Mouse (Mus musculus) common myeloid progenitor, adult 5-6 weeks (primary cell): Measurements from ENCODE around the gene Aspscr1. TPM values are rescaled to one million over a fixed set of nuclear protein-coding genes. Genes with fewer than 3 reads are reported as not detected.

ENCODE experiments used
- ATAC-seq: replicated peaks from 2 replicates; pipeline ENCODE4 v1.8.0; 2016; ENCODE audit warnings: low read depth, mild to moderate bottlenecking, moderate TSS enrichment, inconsistent platforms; ENCODE audit not compliant: poor library complexity, severe bottlenecking
- total RNA-seq: library from RNA; stranded (forward); fragments of 200-1000, 187-1606 nt; gene quantifications from 2 replicates; pipeline ENCODE4 v1.2.3, GENCODE M21; 2017

Gene Aspscr1
- total RNA-seq, 1 experiment from 2014 or later = 31.8 TPM

- ATAC-seq = no peak
Observed at GRCm38 (mm10) chr11:120676951-120677350, 4.2 kb downstream of the Aspscr1 start.

DNA sequence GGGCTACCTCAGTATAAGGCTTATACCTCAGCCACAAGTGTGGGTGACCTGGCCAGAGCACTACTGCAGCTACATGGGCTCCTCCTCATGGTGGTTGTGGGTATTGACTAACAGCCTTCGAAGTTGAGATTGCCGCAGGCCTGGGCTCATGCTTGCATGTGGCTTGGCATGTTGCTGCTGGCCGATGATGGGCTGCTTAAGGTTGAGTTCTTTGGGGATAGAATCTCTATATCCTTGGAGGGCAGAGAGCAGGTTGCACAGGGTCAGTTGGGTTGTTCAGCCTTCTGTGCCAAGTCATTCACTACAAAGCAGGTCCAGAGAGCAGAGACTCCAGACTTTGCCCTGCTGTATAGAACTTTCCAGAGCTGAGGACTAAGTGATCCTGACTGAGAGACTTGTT lies 7.1 kb downstream of the Aspscr1 start:
- ATAC-seq = peak; percentile 75

DNA sequence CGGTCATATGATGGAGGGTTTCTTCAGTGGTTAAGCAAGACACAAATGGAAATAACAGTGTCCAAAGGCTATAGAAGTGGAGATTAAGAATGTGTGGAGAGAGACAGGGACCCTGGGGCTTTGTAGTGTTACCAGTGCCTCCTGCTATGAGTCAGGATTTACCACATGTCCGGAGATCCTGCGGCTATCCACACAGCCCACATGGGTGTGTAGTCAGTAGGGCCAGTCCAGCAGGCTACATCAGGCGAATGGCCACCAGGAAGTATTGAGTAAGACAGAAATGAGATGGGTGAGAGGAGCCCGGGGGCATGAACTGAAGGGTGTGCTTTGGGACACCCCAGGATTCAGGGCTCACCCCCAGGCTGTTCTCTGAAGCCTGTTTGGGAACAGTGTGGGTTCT lies 9.9 kb downstream of the Aspscr1 start:
- ATAC-seq = no peak

- no peak for ATAC-seq
Observed at GRCm38 (mm10) chr11:120683536-120683935, 10.8 kb downstream of the Aspscr1 start.

GRCm38 (mm10) chr11:120684086-120684485 lies 11.3 kb downstream of the Aspscr1 start:
- ATAC-seq = no peak

DNA sequence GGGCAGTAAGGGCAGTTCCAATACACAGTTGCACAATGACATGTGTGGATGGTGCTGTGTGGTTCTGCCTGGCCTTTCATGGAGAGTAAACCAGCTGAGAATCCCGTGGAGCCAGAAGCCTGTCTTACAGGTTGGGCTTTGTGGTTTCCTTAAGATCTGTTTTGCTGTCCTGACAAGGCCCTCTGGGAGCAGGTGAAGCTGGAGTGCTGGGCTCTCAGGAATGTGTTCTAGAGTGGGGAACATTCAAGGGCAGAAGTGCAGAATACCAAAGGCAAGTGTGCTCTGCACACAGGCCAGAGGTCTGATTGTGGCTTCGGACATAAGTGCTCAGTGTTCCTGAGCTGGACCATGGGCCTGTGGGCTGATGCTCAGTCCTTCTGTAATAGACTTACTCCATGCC lies 11.9 kb downstream of the Aspscr1 start:
- ATAC-seq = no peak

- ATAC-seq = no peak
Observed at GRCm38 (mm10) chr11:120686650-120687272, 14.0 kb downstream of the Aspscr1 start.

DNA sequence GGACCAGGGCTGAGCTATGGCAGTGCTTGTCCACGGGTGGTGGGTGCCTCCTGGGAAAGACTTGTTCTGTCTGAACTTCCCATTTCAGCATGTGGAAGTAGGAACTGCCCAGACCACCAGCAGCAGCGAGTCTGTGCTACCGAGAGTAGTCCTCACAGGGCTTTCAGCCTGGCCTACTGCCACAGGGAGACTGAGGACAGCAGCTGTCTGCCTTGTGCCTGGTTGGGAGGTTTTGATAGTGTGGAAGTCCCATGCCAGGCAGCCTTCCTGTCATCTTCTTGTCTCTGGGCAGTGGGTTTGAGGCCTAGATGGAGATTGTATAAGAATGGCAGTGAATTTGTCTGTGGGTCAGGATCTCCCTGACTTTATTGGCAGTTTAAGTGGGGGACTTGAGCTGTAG lies 16.6 kb downstream of the Aspscr1 start:
- no peak for ATAC-seq

DNA sequence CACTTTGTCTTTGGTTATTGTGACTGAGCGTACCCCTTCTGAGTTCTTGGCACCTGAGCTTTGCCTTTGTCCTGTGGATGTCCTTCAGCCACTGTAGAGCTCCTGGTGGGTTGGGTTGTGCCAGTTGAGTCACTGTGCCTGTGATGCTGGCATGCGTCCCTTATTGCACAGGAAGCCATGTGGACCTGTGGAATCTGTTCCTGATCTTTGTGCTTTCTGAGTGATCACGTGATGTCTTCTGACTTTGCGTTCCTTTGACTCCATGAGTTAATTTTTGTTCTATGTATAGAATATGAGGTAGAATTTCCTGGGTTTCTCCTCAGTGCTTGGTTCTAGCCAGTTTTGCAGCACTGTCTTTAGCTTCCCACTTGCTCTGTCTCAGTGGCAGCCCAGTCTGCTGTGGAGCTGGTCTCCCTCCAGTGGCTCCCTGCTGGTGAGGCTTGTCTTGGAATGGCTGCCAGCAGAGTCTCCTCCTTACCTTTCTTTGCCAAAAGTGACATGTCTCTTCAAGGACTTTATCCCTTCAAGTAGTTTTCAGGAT lies 19.8 kb downstream of the Aspscr1 start:
- ATAC-seq = no peak

DNA sequence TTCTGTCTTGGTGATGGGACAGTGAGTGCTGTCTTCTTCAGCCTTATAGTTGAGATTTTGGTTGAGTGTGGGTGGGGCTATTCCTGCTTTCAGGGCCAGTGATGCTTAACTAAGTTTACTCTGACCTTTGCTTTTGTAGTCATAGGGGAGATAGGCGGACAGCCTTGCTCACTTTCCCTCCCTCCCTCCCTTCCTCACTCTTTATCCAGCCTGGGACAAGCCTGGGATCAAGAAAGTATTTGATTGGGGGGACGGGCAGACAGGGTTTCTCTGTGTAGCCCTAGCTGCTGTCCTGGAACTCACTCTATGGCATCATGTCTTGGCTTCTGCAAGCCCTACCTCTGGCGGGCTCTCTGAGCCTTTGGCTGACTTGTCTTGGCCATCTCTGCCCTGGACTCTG lies 20.7 kb downstream of the Aspscr1 start:
- no peak for ATAC-seq

DNA sequence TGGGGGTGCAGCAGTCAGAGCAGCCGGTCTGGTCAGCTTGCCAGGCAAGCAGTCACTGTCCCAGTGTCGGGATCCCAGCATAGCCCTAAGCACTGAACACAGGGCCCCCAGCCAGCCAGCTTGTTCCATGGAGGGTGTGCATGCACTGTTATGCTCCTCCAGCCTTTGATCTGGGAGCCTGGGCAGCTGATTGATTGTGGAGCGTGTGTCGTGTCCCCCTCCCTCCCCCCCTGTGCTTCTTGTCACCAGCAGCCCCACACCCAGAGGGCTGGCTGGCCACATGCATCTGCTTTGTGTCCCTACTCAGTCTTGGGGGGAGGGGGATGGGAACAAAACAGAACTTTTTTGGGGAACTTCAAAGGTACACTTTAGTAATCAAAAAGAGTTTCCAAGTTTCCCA lies 22.4 kb downstream of the Aspscr1 start:
- no peak for ATAC-seq

GRCm38 (mm10) chr11:120695641-120696040 lies 22.9 kb downstream of the Aspscr1 start:
- ATAC-seq = no peak

DNA sequence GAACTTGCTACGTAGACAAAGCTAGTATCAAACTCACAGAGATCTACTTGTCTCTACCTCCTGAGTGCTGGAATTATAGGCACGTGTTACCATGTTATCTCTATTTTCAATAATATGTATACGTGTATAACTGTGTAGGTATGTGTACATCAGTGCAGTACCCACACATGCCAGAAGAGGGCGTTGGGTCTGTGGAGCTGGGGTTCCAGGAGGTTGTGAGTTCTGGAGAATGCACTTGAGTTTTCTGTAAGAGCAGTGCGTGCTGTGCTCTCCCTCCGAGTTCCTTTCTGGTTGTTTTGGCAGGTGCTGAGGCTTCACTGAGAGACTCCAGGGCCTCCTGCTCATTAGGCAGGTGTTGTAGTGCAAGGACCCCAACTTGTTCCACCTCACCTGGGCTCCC lies 23.8 kb downstream of the Aspscr1 start:
- ATAC-seq = no peak

DNA sequence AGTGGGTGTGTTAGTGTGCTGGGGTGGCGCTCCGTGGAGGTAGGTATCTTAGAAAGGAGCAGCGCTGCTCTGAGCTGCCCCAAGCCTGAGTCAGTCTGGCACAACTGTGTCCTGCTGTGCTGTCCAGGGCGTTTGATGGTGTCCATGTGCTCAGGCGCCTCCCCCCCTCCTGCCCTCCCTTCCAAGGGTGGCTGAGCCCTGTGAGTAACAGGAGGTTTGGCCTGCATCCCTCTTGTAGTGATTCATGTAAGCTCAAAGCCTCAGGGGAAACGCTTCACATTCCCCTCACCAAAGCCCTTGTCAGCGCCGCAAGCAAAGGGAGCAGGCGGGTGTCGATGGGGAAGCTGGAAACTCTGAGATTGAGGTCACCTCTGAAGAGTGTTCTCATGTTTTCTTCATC lies 25.0 kb downstream of the Aspscr1 start:
- ATAC-seq = no peak

- ATAC-seq = no peak
Observed at GRCm38 (mm10) chr11:120703696-120704454, 31.1 kb downstream of the Aspscr1 start.

DNA sequence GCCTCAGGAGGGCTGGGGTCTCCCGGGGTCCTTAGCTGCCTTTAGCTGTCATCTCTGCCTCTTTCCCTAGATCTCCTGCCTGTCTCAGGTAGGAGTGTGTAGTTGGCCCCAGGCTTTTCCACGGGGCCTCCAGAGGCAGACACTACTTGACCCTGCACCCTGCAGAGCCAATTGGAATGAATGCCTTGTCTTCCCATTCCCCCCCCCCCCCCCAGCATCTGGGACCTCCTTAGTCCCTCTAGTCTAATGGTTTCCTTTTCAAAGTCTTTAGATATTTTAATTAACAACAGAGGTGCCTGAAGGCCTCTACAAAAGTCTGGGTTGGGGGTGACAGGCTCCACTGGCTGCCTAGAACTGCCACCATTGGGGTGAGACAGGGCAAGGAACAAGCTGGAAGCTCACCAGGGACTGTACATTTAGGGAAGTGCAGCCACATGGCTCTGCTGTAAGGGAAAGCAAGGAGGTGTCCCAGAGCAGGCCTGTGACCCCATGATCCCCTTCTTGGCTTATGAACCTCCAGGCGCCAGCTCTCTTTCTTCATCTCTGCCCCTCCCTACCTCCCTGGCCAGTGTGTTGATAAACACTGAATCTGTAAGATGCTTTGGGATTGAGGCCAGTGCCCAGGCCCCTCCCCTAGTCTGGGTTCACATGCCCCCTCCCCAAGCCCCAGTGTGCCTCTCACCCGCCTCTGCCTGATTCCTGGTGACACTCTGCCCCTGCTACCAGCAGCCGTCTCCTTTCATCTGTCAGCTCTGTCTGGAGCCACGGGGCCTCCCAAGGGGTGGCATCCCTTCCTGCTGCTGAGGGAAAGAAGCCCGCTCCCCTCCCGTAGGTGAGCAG lies 31.9 kb downstream of the Aspscr1 start:
- ATAC-seq = no peak

- ATAC-seq = no peak
Observed at GRCm38 (mm10) chr11:120706120-120706519, 33.3 kb downstream of the Aspscr1 start.

DNA sequence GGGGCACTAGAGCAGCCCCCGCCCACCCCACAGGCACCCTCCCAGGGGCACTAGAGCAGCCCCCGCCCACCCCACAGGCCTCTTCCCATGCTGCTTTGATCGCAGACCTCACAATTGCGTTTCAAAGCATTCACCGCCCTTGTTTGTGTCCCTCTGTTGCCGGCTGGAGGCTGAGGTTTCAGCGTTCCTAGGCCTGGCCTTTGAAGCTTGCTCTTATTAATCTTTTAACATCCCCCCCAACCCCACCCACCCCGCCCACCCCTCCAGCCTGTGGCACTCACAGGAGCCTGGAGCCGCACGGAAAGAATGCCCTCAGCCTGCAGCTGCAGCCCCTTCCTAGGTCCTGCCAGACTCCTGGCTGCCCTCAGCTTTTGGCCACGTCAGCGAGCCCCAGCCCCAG lies 34.5 kb downstream of the Aspscr1 start:
- ATAC-seq = no peak

GRCm38 (mm10) chr11:120707969-120708368 lies 35.2 kb downstream of the Aspscr1 start:
- no peak for ATAC-seq

DNA sequence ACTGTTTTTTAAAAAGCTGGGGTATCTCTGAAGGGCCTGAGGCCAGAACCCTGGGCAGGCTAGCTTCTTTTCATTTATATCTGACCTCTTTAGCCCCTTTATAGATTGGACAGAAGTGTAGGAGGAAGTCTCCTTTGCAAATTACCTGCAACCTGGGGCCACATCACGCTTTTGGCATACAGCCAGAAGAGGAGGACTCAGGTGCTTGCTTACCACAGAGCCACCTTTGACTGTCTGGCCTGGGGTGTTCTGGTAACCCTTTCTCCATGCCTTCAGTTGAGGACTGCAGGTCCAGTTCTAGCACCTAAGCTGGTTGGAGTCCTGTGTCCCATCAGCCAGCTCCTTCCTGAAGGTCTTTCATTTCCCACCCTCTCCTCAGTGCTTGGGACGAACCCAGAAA lies 36.8 kb downstream of the Aspscr1 start:
- ATAC-seq = no peak

DNA sequence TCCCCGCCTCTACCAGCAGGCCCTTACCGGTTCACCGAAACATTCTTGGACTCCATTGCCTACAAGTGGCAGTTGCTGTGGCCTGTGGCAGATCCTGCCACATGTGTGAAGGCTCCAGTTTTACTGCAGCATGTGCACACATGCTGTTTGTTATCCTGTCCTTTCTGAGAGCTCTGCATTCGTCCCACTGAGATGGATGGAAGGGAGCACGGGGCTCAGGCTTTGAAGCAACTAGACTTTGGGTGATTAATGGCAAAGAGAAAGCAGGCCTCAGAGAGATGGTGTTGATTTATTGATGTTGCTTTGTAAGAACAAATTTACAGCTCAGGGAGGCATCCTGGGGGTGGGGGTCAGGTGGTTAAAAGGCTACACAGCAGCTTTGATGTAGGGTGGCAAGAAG lies 37.9 kb downstream of the Aspscr1 start:
- ATAC-seq = no peak
